ENCODE assay signal across 32 mouse cellular contexts in genomic region chr11:81954398-81954797, GRCm38 (mm10). TPM values are rescaled to one million over a fixed set of nuclear protein-coding genes. Genes with fewer than 3 reads are reported as not detected.
DNase-seq lines count a peak whose midpoint lies in the region; ATAC-seq lines count a peak whose summit lies in the region.
"Had no signal": no experiment of that assay in that cellular context is flagged by ENCODE, and none has a peak within 500 bp of the region (broad histone marks: within the 10 kb centered on the region; RNA-seq: fewer than 3 reads in every experiment).

No protein-coding gene starts in this region.

- peak; percentile 17 to 41 for DNase-seq in heart, adult 9 months (ENCODE audit: low spot score in 2 of 2)
- no peak for DNase-seq in heart, postnatal 36 days
- DNase-seq in B cell, adult 2 months, result peak; percentile 8 to 14
- DNase-seq in thymus, postnatal 14 days, result no peak
- DNase-seq in gastrocnemius, postnatal 14 days, result no peak
- DNase-seq: adrenal gland, adult 8-10 months; cerebellum, adult 11 months; cerebellum, adult 9-10 months; gastrocnemius, adult 2 months; heart, postnatal 10 days; kidney, adult 8-10 months; kidney, postnatal 10 days; layer of hippocampus, postnatal 36 days; left cerebral cortex, postnatal 4 days; liver, embryonic 13.5 days; lung, postnatal 4 days; right cerebral cortex, postnatal 4 days; thymus, postnatal 36 days had no signal

- WGBS in kidney, embryonic 16.5 days, result 47% methylated on average over 4 of the region's 4 CpGs

- ATAC-seq in common myeloid progenitor, adult 5-6 weeks (replicated peaks; ENCODE audit: low read depth, poor library complexity, severe bottlenecking), result peak; percentile 63
- 0 out of 2 replicates have a peak, but pooled peaks have one; percentile 40 for ATAC-seq in monocyte, adult 5-6 weeks (replicated peaks; ENCODE audit: insufficient number of reproducible peaks, low FRiP score, low TSS enrichment, poor library complexity, severe bottlenecking)
- no peak for ATAC-seq in kidney, embryonic 16.5 days (ENCODE audit: low FRiP score, low TSS enrichment)
- ATAC-seq: activated CD4-positive, CD25-positive, alpha-beta regulatory T cell, adult 4 months; forebrain, embryonic 16.5 days; hindbrain, postnatal 0 days; intestine, embryonic 15.5 days; lung, postnatal 0 days had no signal

- no peaks in the 10 kb centered on the region for H3K9me3 ChIP-seq in kidney, embryonic 16.5 days (ENCODE audit: low read length)
- H3K9me3 ChIP-seq: heart, embryonic 13.5 days; hindbrain, embryonic 12.5 days; intestine, embryonic 15.5 days; limb, embryonic 15.5 days; liver, embryonic 13.5 days; midbrain, embryonic 12.5 days; neural tube, embryonic 15.5 days had no signal

- H3K27ac ChIP-seq in kidney, embryonic 16.5 days (ENCODE audit: low read length), result no peak overlapping the region
- H3K27ac ChIP-seq: gastrocnemius, adult 2 months; heart, embryonic 13.5 days; hindbrain, embryonic 12.5 days; hindbrain, postnatal 0 days; intestine, embryonic 15.5 days; limb, embryonic 15.5 days; liver, embryonic 13.5 days; midbrain, embryonic 12.5 days; neural tube, embryonic 15.5 days had no signal

- H3K27me3 ChIP-seq in kidney, embryonic 16.5 days (ENCODE audit: insufficient read depth, low read length), result no peaks in the 10 kb centered on the region
- H3K27me3 ChIP-seq: hindbrain, embryonic 12.5 days; intestine, embryonic 15.5 days; limb, embryonic 15.5 days; liver, embryonic 13.5 days; midbrain, embryonic 12.5 days; neural tube, embryonic 15.5 days had no signal

- intact Hi-C loops in heart, postnatal 36 days (cut with DNase I), result no loop called here
- intact Hi-C loops in gastrocnemius, postnatal 14 days (cut with DNase I; ENCODE audit: low total_unique reads), result no loop called here

- no peaks in the 10 kb centered on the region for H3K4me1 ChIP-seq in kidney, embryonic 16.5 days (ENCODE audit: insufficient read depth, low read length)
- H3K4me1 ChIP-seq: heart, embryonic 13.5 days; hindbrain, embryonic 12.5 days; intestine, embryonic 15.5 days; limb, embryonic 15.5 days; liver, embryonic 13.5 days; midbrain, embryonic 12.5 days; neural tube, embryonic 15.5 days had no signal

- H3K4me3 ChIP-seq in kidney, embryonic 16.5 days (ENCODE audit: low read length), result no peak overlapping the region
- H3K4me3 ChIP-seq: erythroblast, embryonic 14.5 days; gastrocnemius, adult 2 months; heart, embryonic 13.5 days; hindbrain, embryonic 12.5 days; intestine, embryonic 15.5 days; limb, embryonic 15.5 days; liver, embryonic 13.5 days; midbrain, embryonic 12.5 days; neural tube, embryonic 15.5 days had no signal

- no peaks in the 10 kb centered on the region for H3K36me3 ChIP-seq in kidney, embryonic 16.5 days (ENCODE audit: insufficient read depth, low read length)
- H3K36me3 ChIP-seq: heart, embryonic 13.5 days; hindbrain, embryonic 12.5 days; intestine, embryonic 15.5 days; limb, embryonic 15.5 days; liver, embryonic 13.5 days; midbrain, embryonic 12.5 days; neural tube, embryonic 15.5 days had no signal

- no peak overlapping the region for H3K4me2 ChIP-seq in kidney, embryonic 16.5 days (replicated peaks; ENCODE audit: low read depth, low read length)
- H3K4me2 ChIP-seq: heart, embryonic 13.5 days; hindbrain, embryonic 12.5 days; intestine, embryonic 15.5 days; limb, embryonic 15.5 days; liver, embryonic 13.5 days; midbrain, embryonic 12.5 days; neural tube, embryonic 15.5 days had no signal

- H3K9ac ChIP-seq in kidney, embryonic 16.5 days (replicated peaks; ENCODE audit: low read length), result no peak overlapping the region
- H3K9ac ChIP-seq: heart, embryonic 13.5 days; hindbrain, embryonic 12.5 days; intestine, embryonic 15.5 days; limb, embryonic 15.5 days; liver, embryonic 13.5 days; midbrain, embryonic 12.5 days; neural tube, embryonic 15.5 days had no signal

RNA-seq across cellular contexts. Expression of gene Asic2, which starts 13.9 kb away (rescaled TPM):
- not detected for total RNA-seq in heart, postnatal 36 days (2021)
- total RNA-seq in common myeloid progenitor, adult 5-6 weeks (2017), result not detected in 2 replicates
- total RNA-seq in monocyte, adult 5-6 weeks (2017), result not detected in 3 replicates
- 2.8 and 3.6 TPM in 2 replicates for polyA plus RNA-seq in kidney, embryonic 16.5 days (2015; fragmentation: Nextera tagmentation; extraction: Ambion mirVana)
- total RNA-seq in gastrocnemius, postnatal 14 days (2021), result under 1 TPM in 1 of 2 experiments, not detected in 1; 0.06 TPM
- total RNA-seq: heart, postnatal 10 days had no signal
- polyA plus RNA-seq: activated CD4-positive, CD25-positive, alpha-beta regulatory T cell, adult 4 months; erythroblast, embryonic 14.5 days; liver, embryonic 13.5 days had no signal

Comparison
In these comparisons a context has a peak if more than half of its experiments do, and no peak if none do; other contexts are left out.
1. DNase-seq: peak in heart, adult 9 months (2 of 2) and B cell, adult 2 months (2 of 2); none in heart, postnatal 36 days (0 of 2), thymus, postnatal 14 days (single experiment) and gastrocnemius, postnatal 14 days (single experiment).